Mouse (Mus musculus) erythroblast, embryonic 14.5 days (primary cell): ENCODE results near the gene Tmc6.

Source experiments
- GATA1 ChIP-seq: IDR thresholded peaks from 2 replicates; pipeline ENCODE4 v1.6.1; 2012; ENCODE audit warnings: low read length, inconsistent platforms, mixed read lengths
- TAL1 ChIP-seq: IDR thresholded peaks from 3 replicates; pipeline ENCODE4 v1.6.1; 2012; ENCODE audit warnings: low read length, inconsistent platforms, mixed read lengths

DNA sequence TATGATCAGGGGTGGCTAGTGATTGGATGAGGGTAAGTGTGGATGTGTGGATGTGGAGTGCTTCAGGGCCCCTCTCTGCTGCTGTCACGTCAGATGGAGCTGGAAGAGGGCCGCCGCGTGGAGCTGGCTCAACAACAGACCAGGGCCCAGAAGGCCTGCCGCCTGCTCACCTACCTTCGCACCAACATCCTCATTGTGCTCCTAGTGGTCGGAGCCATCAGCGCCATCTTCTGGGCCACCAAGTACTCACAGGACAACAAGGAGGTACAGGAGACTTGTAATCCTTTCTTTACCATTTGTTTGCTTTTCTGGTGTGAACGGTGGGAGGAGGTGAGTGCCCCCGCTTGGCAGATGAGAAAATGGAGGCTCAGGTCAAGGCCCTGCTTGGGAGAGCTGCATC, 4.3 kb upstream of the Tmc6 start:
- TF ChIP-seq GATA1 (no peak), TAL1 (no peak)
